Mouse (Mus musculus) hindbrain, postnatal 0 days (tissue): ENCODE results near the gene Dtx3l. TPM values are rescaled to one million over a fixed set of nuclear protein-coding genes. Genes with fewer than 3 reads are reported as not detected.
A peak's percentile ranks its signal among the peaks of the same experiment; 100 is the strongest.
"Not testable (repeated sequence)": the region's sequence is repeated elsewhere in the genome, so short reads cannot be mapped to it uniquely, and the experiment has no call there.

Experiments
- ATAC-seq: fragments of 200-750 bp; cut with Nextera tagmentation; 2 replicates; pipeline ENCODE4 v1.8.0; 2017; ENCODE audit warnings: mild to moderate bottlenecking, moderate TSS enrichment, moderate library complexity
- DNase-seq: peaks from one replicate; pipeline ENCODE4 v3.0.0-alpha.2; 2015; ENCODE audit warnings: low spot score
- H3K27ac ChIP-seq: fragments of 300-500 bp; sonication (generic); 2 replicates; pipeline ENCODE4 v1.5.1; 2014; ENCODE audit warnings: mild to moderate bottlenecking
- H3K27me3 ChIP-seq: fragments of 300-500 bp; sonication (generic); 2 replicates; pipeline ENCODE4 v1.6.1; 2014; ENCODE audit warnings: low read length, mixed read lengths; ENCODE audit not compliant: insufficient read depth
- H3K36me3 ChIP-seq: fragments of 300-500 bp; sonication (generic); 2 replicates; pipeline ENCODE4 v1.6.1; 2014; ENCODE audit warnings: low read length, mixed read lengths; ENCODE audit not compliant: insufficient read depth
- H3K4me1 ChIP-seq: fragments of 300-500 bp; sonication (generic); 2 replicates; pipeline ENCODE4 v1.6.1; 2014; ENCODE audit warnings: antibody characterized with exemption, low read length, mixed read lengths; ENCODE audit not compliant: insufficient read depth
- H3K4me2 ChIP-seq: fragments of 300-500 bp; sonication (generic); 2 replicates; pipeline ENCODE4 v1.6.1; 2014; ENCODE audit warnings: low read depth, mild to moderate bottlenecking, low read length, moderate library complexity, mixed read lengths
- H3K4me3 ChIP-seq: fragments of 300-500 bp; sonication (generic); 2 replicates; pipeline ENCODE4 v1.5.1; 2014; ENCODE audit warnings: low read length
- H3K9ac ChIP-seq: fragments of 300-500 bp; sonication (generic); replicated peaks from 2 replicates; pipeline ENCODE4 v1.6.1; 2014; ENCODE audit warnings: mild to moderate bottlenecking, low read length, moderate library complexity, mixed read lengths
- H3K9me3 ChIP-seq: fragments of 300-500 bp; sonication (generic); 2 replicates; pipeline ENCODE4 v1.6.1; 2016; ENCODE audit warnings: low read length, mixed read lengths
- CTCF ChIP-seq: IDR thresholded peaks from 2 replicates; pipeline ENCODE4 v1.5.1; 2016; ENCODE audit warnings: antibody characterized with exemption, control low read depth, low read depth
- WGBS: fragments of 180-500 bp; shearing (Covaris S2); extraction: QIAGEN DNeasy Blood & Tissue Kit; methylation state at CpG from one replicate; pipeline ENCODE4 v1.1.7; 2014; 5-methylcytosine and 5-hydroxymethylcytosine counted together
- polyA plus RNA-seq: library from polyadenylated mRNA; unstranded; fragments of >200 nt; fragmentation: Nextera tagmentation; extraction: Ambion mirVana; gene quantifications from 2 replicates; pipeline ENCODE4 v1.2.1, GENCODE M21; 2015
- total RNA-seq: library from RNA; depleted of rRNA; stranded (reverse); fragments of >200 nt; gene quantifications from 2 replicates; pipeline ENCODE4 v1.2.3, GENCODE M21; 2014

The Dtx3l gene
- total and polyA plus RNA-seq, 2 experiments from 2014 or later = 1.2 to 2.5 TPM

DNA sequence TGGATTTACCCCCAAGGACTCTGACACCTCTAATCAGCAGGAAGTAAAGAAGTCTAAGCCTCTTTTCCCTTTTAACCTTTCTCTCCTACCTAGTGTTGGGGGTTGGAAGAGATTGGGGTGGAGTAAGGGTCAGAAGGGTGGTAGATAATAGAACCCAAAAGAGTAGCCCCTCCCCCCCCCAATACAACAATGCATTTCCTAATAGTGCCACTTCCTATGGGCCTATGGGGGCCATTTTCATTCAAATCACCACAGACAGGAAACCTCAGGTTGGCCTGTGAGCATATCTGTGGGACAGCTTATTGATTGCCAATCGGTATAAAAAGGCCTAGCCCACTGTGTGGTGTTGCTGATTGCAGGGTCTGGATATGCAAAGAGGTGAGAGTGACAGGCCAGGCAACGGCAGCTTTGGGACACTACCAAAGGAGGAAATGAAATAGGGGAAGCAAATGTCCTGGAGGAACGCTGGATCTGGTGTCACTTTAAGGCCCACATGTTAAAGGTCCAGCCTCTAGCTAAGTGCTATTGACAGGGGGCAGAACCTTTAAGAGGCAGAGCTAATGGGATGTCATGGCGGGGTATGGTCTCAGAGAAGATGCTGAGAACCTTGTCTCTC, 34.7 kb downstream of the Dtx3l start:
- no peak for DNase-seq
- Histone ChIP-seq H3K27me3 (no peaks in the 10 kb centered on the region), H3K27ac (no peak overlapping the region), H3K4me3 (no peak overlapping the region), H3K4me2 (no peak overlapping the region), H3K36me3 (no peaks in the 10 kb centered on the region), H3K9ac (no peak overlapping the region), H3K4me1 (no peaks in the 10 kb centered on the region), H3K9me3 (no peaks in the 10 kb centered on the region)
- no peak for ATAC-seq
- WGBS = 78% methylated on average over 4 of the region's 4 CpGs
- no peak for TF ChIP-seq CTCF

DNA sequence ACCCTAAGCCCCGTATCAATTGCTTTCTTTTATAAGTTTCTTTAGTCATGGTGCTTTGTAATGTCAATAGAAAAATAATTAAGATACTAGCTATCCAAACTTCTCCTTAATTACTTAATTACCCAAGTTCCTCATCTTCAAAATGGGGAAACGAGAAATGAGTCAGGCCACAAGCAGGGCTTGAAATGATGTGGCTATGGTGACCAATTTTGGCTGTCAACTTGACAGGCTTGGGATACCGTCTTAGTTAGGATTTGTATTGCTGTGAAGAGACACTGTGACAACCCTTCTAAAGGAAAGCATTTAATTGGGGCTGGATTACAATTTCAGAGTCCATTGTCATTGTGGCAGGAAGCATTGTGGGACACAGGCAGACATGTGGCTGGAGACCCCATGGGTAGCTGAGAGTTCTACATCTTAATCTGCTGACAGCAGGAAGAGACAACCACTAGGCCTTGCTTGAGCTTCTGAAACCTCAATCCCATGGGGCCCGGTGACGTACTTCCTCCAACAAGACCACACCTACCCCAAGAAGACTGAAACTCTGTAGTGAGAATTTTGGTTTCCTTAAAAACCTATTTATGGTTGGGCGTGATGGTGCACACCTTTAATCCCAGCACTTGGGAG, 35.8 kb downstream of the Dtx3l start:
- DNase-seq (no peak), ATAC-seq (no peak)
- Histone ChIP-seq H3K4me2 (no peak overlapping the region), H3K9me3 (no peaks in the 10 kb centered on the region), H3K27ac (no peak overlapping the region), H3K9ac (no peak overlapping the region), H3K4me1 (no peaks in the 10 kb centered on the region), H3K27me3 (no peaks in the 10 kb centered on the region), H3K36me3 (no peaks in the 10 kb centered on the region), H3K4me3 (no peak overlapping the region)
- TF ChIP-seq CTCF = no peak
- WGBS = 80% methylated on average over 6 of the region's 6 CpGs

DNA sequence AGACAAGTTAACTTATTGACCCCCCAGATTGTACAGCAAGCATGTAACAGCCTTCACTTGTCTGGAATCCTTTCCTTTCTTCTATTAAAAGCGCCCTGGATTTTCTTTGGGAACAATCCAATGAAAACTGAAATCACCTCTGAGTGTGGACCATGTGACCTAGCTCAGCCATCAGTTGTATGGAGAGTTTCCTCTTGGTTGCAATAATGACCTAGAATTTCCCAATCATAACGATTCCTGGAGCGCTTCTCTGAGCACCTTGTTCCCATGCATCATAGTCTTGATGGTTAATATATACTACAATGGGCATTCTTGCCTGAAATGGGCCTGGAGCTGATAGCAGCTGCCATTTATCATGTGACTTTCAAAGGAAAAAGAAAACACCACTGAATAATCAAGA, 38.4 kb downstream of the Dtx3l start:
- TF ChIP-seq CTCF = no peak
- H3K27ac ChIP-seq = no peak overlapping the region
- H3K27me3 ChIP-seq = no peaks in the 10 kb centered on the region
- H3K36me3 ChIP-seq = no peaks in the 10 kb centered on the region
- H3K4me1 ChIP-seq = no peaks in the 10 kb centered on the region
- ATAC-seq (no peak), DNase-seq (no peak)
- H3K4me3 ChIP-seq = no peak overlapping the region
- H3K9ac ChIP-seq = no peak overlapping the region
- 86% methylated on average over 3 of the region's 3 CpGs for WGBS
- no peak overlapping the region for H3K4me2 ChIP-seq
- no peaks in the 10 kb centered on the region for H3K9me3 ChIP-seq

DNA sequence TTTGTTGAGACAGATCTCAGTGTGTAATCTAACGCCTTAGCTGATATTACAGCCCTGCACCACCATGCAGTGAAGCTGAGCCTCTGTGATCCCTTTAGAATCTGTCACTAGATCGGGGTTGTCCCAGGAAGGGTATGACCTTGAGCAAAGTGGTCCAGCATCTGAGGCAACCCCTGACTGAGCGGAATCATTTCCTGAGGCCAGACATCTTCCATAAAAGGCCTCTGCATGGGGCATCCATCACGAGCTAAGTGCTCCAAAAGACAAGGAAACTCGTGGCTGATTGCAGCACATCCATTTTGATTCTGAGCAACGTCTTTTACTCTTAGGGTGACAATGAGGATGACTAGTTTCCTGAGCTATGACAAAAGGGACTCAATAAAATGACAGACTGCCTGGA, 44.0 kb downstream of the Dtx3l start:
- no peak overlapping the region for H3K9ac ChIP-seq
- H3K27ac ChIP-seq = no peak overlapping the region
- TF ChIP-seq CTCF = no peak
- no peaks in the 10 kb centered on the region for H3K27me3 ChIP-seq
- no peak for ATAC-seq
- H3K4me1 ChIP-seq = no peaks in the 10 kb centered on the region
- H3K4me3 ChIP-seq = no peak overlapping the region
- no peak for DNase-seq
- no peaks in the 10 kb centered on the region for H3K9me3 ChIP-seq
- 47% methylated on average over 6 of the region's 6 CpGs for WGBS
- no peaks in the 10 kb centered on the region for H3K36me3 ChIP-seq
- H3K4me2 ChIP-seq = no peak overlapping the region

DNA sequence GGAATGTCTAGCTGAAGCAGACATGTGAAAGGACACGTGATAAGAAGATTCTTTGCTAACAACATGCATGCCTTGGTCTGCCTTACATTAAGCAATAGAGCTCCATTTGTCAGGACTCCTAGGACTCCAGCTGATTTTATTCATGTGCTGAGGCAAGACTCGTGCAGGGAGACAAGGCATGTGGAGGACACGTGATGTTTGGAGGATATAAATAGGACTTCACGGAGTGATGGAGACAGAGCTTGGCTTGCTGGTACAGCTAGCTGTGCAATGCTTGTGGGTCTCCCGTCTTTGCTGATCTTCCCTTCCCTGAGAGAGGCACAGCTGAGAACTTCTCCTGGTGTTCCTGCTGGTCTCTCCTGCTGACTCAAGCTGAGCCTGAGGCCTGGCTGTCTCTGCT, 47.3 kb downstream of the Dtx3l start:
- not testable (repeated sequence) for H3K9me3 ChIP-seq, H3K27ac ChIP-seq, ATAC-seq, H3K36me3 ChIP-seq, H3K4me1 ChIP-seq, H3K9ac ChIP-seq, H3K4me2 ChIP-seq, H3K4me3 ChIP-seq, H3K27me3 ChIP-seq, DNase-seq
- WGBS = 67% methylated on average over 5 of the region's 5 CpGs

DNA sequence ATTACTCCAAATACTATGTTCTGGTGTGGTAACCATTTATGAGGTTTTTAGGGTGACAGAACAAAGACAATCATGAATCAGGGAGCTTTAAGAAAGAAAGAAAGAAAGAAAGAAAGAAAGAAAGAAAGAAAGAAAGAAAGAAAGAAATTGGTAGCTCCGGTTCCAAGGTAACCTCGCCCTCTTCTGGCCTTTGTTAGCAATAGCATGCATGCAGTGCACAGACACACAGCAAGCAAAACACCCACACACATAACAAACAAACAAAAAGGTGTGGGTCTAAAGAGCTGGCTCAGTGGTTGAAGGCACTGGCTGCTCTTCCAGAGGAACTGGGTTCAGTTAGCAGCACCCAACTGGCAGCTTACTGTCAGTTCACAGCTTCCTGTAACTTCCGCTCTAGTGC, 48.3 kb downstream of the Dtx3l start:
- H3K4me2 ChIP-seq = no peak overlapping the region
- DNase-seq = no peak

DNA sequence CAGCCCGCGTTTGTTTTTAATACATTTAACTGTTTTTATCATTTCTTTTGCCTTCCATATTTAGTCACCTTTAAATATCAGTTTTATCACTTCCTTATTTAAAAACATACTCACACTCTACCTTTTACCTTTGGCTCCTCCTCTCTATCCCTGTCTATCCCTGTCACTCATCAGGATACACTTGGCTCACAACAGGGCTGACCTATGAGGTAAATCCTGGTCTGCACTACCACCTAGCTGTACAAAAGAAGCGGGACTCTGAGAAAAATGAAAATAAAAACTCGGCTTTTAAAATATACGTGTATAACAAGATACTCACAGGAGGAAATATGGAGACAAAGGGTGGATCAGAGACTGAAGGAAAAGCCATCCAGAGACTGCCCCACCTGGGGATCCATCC, 50.0 kb downstream of the Dtx3l start:
- Histone ChIP-seq H3K27ac (no peak overlapping the region), H3K4me1 (no peaks in the 10 kb centered on the region), H3K9me3 (no peaks in the 10 kb centered on the region), H3K4me2 (no peak overlapping the region), H3K9ac (no peak overlapping the region), H3K27me3 (no peaks in the 10 kb centered on the region), H3K36me3 (no peaks in the 10 kb centered on the region), H3K4me3 (no peak overlapping the region)
- WGBS = 94% methylated on average over 5 of the region's 5 CpGs
- no peak; the same call in 1 of the 2 replicates for TF ChIP-seq CTCF
- ATAC-seq = no peak
- peak; percentile 24 for DNase-seq

More for the DNA sequence above, 48.3 kb downstream of the Dtx3l start:
- peak; percentile 68 for TF ChIP-seq CTCF
- H3K9me3 ChIP-seq = no peaks in the 10 kb centered on the region
- H3K27ac ChIP-seq = no peak overlapping the region
- no peak overlapping the region for H3K9ac ChIP-seq
- H3K4me3 ChIP-seq = no peak overlapping the region
- 77% methylated on average over 3 of the region's 3 CpGs for WGBS
- no peaks in the 10 kb centered on the region for H3K4me1 ChIP-seq
- no peak for ATAC-seq
- no peaks in the 10 kb centered on the region for H3K36me3 ChIP-seq
- H3K27me3 ChIP-seq = no peaks in the 10 kb centered on the region
